Mouse (Mus musculus) CH12.LX (cell line): Measurements from ENCODE around the gene Rdh5. TPM values are rescaled to one million over a fixed set of nuclear protein-coding genes. Genes with fewer than 3 reads are reported as not detected.

ENCODE experiments used
- DNase-seq: peaks from one replicate; pipeline ENCODE4 v3.0.0-alpha.2; 2013; ENCODE audit errors: extremely low read depth
- H3K27ac ChIP-seq: 2 replicates; pipeline ENCODE4 v1.5.1; 2012; ENCODE audit warnings: low read depth, mild to moderate bottlenecking, control low read depth, moderate library complexity; ENCODE audit not compliant: insufficient read depth
- H3K27me3 ChIP-seq: replicated peaks from 2 replicates; pipeline ENCODE3; 2012; ENCODE audit warnings: inconsistent platforms
- H3K36me3 ChIP-seq, 2 experiments: replicated peaks in 1 of 2; 2 replicates each; pipeline versions ENCODE3 to v1.6.1; 2012; ENCODE audit warnings: inconsistent platforms in 1 of 2, low read length in 1 of 2, mild to moderate bottlenecking in 1 of 2, mixed read lengths in 1 of 2, moderate library complexity in 1 of 2; ENCODE audit not compliant: control insufficient read depth in 1 of 2, insufficient read depth in 1 of 2
- H3K4me1 ChIP-seq, 2 experiments: 2 replicates each; pipeline ENCODE4 v1.6.1; 2012; ENCODE audit warnings: inconsistent platforms in 1 of 2, moderate library complexity in 1 of 2; ENCODE audit not compliant: insufficient read depth in 2 of 2, control insufficient read depth in 1 of 2
- H3K4me2 ChIP-seq: 2 replicates; pipeline ENCODE4 v1.6.1; 2012; ENCODE audit warnings: low read depth, mild to moderate bottlenecking, control low read depth; ENCODE audit not compliant: poor library complexity, insufficient read depth, severe bottlenecking
- H3K4me3 ChIP-seq, 3 experiments: fragments of 150-350 bp in 1 of 3; sonication (generic) in 1 of 3; replicated peaks in 1 of 3; 2 replicates each; pipeline versions ENCODE3 to v1.5.1; 2011 to 2012; ENCODE audit warnings: low read depth in 2 of 3, low read length in 2 of 3, mild to moderate bottlenecking in 2 of 3, moderate library complexity in 2 of 3, control low read depth in 1 of 3, improper control_type of control experiment in 1 of 3, inconsistent platforms in 1 of 3, mixed read lengths in 1 of 3; ENCODE audit not compliant: poor library complexity in 1 of 3
- H3K79me2 ChIP-seq: replicated peaks from 2 replicates; pipeline ENCODE4 v1.6.1; 2012; ENCODE audit warnings: mild to moderate bottlenecking, moderate library complexity; ENCODE audit not compliant: control insufficient read depth, poor library complexity, insufficient read depth, severe bottlenecking; ENCODE audit errors: extremely low read depth
- H3K9ac ChIP-seq: 2 replicates; pipeline ENCODE4 v1.6.1; 2012; ENCODE audit warnings: low read depth, mild to moderate bottlenecking, control low read depth, moderate library complexity; ENCODE audit not compliant: insufficient read depth
- H3K9me3 ChIP-seq: replicated peaks from 2 replicates; pipeline ENCODE3; 2012; ENCODE audit warnings: low read length, inconsistent platforms, mixed read lengths
- BHLHE40 ChIP-seq: IDR thresholded peaks from 2 replicates; pipeline ENCODE4 v1.6.1; 2011; ENCODE audit warnings: mild to moderate bottlenecking, low read depth, low read length, improper control_type of control experiment
- CHD1 ChIP-seq: IDR thresholded peaks from 2 replicates; pipeline ENCODE4 v1.6.1; 2012; ENCODE audit warnings: low read depth, low read length, improper control_type of control experiment, inconsistent platforms
- CHD2 ChIP-seq: IDR thresholded peaks from 2 replicates; pipeline ENCODE4 v1.6.1; 2011; ENCODE audit warnings: low read length, improper control_type of control experiment
- CTCF ChIP-seq, 2 experiments: IDR thresholded peaks in 1 of 2; conservative IDR thresholded peaks in 1 of 2; 2 replicates each; pipeline ENCODE4 v1.5.1; 2011 to 2012; ENCODE audit warnings: low read depth in 2 of 2, low read length in 2 of 2, improper control_type of control experiment in 1 of 2, inconsistent platforms in 1 of 2, mild to moderate bottlenecking in 1 of 2, moderate library complexity in 1 of 2
- E2F4 ChIP-seq: IDR thresholded peaks from 2 replicates; pipeline ENCODE4 v1.6.1; 2011; ENCODE audit warnings: low read depth, low read length, improper control_type of control experiment; ENCODE audit not compliant: insufficient replicate concordance
- ETS1 ChIP-seq: conservative IDR thresholded peaks from 2 replicates; pipeline ENCODE4 v1.6.1; 2012; ENCODE audit warnings: low read depth, mild to moderate bottlenecking, inconsistent platforms, low read length, improper control_type of control experiment, moderate library complexity
- HCFC1 ChIP-seq: IDR thresholded peaks from 2 replicates; pipeline ENCODE4 v1.6.1; 2012; ENCODE audit warnings: low read depth, mild to moderate bottlenecking, inconsistent platforms, low read length, improper control_type of control experiment
- IRF4 ChIP-seq: IDR thresholded peaks from 2 replicates; pipeline ENCODE4 v1.6.1; 2014; ENCODE audit warnings: low read depth, mild to moderate bottlenecking, inconsistent platforms, low read length, improper control_type of control experiment
- JUND ChIP-seq: conservative IDR thresholded peaks from 2 replicates; pipeline ENCODE4 v1.6.1; 2011; ENCODE audit warnings: low read depth, low read length, improper control_type of control experiment
- MAZ ChIP-seq: IDR thresholded peaks from 2 replicates; pipeline ENCODE4 v1.6.1; 2012; ENCODE audit warnings: low read depth, mild to moderate bottlenecking, inconsistent platforms, low read length, improper control_type of control experiment, moderate library complexity
- MYC ChIP-seq: IDR thresholded peaks from 2 replicates; pipeline ENCODE4 v1.6.1; 2011; ENCODE audit warnings: low read depth, mild to moderate bottlenecking, improper control_type of control experiment, low read length
- NELFE ChIP-seq: IDR thresholded peaks from 2 replicates; pipeline ENCODE4 v1.6.1; 2011; ENCODE audit warnings: low read depth, low read length, improper control_type of control experiment
- NRF1 ChIP-seq: IDR thresholded peaks from 2 replicates; pipeline ENCODE4 v1.6.1; 2014; ENCODE audit warnings: low read depth, mild to moderate bottlenecking, inconsistent platforms, low read length, improper control_type of control experiment, moderate library complexity
- POLR2A ChIP-seq: IDR thresholded peaks from 2 replicates; pipeline ENCODE4 v1.6.1; 2011; ENCODE audit warnings: low read depth, mild to moderate bottlenecking, improper control_type of control experiment, low read length
- RAD21 ChIP-seq: IDR thresholded peaks from 2 replicates; pipeline ENCODE4 v1.6.1; 2011; ENCODE audit warnings: low read depth, mild to moderate bottlenecking, low read length, improper control_type of control experiment, moderate library complexity
- RCOR1 ChIP-seq: conservative IDR thresholded peaks from 2 replicates; pipeline ENCODE4 v1.6.1; 2012; ENCODE audit warnings: low read depth, mild to moderate bottlenecking, inconsistent platforms, low read length, improper control_type of control experiment
- SIN3A ChIP-seq: IDR thresholded peaks from 2 replicates; pipeline ENCODE4 v1.6.1; 2012; ENCODE audit warnings: low read length, improper control_type of control experiment, inconsistent platforms
- SMC3 ChIP-seq: IDR thresholded peaks from 2 replicates; pipeline ENCODE4 v1.6.1; 2011; ENCODE audit warnings: low read depth, low read length, improper control_type of control experiment
- TBP ChIP-seq: conservative IDR thresholded peaks from 2 replicates; pipeline ENCODE4 v1.6.1; 2011; ENCODE audit warnings: low read depth, low read length, improper control_type of control experiment
- TCF12 ChIP-seq: IDR thresholded peaks from 2 replicates; pipeline ENCODE4 v1.6.1; 2014; ENCODE audit warnings: low read depth, mild to moderate bottlenecking, inconsistent platforms, low read length, improper control_type of control experiment
- USF1 ChIP-seq: IDR thresholded peaks from 2 replicates; pipeline ENCODE4 v1.6.1; 2014; ENCODE audit warnings: low read depth, mild to moderate bottlenecking, inconsistent platforms, low read length, improper control_type of control experiment
- ZKSCAN1 ChIP-seq: IDR thresholded peaks from 2 replicates; pipeline ENCODE4 v1.6.1; 2012; ENCODE audit warnings: low read depth, inconsistent platforms, low read length, improper control_type of control experiment, borderline replicate concordance
- ZMIZ1 ChIP-seq: IDR thresholded peaks from 2 replicates; pipeline ENCODE4 v1.6.1; 2012; ENCODE audit warnings: low read depth, mild to moderate bottlenecking, inconsistent platforms, low read length, improper control_type of control experiment
- dilution Hi-C: fragments of 300-500 bp; cut with MboI; formaldehyde crosslinking; loops from 2 replicates; pipeline ENCODE4 v1.14.3; 2020; ENCODE audit warnings: low sequenced_read_pairs; ENCODE audit not compliant: extremely low pct_unique_long_range_greater_than_20kb, extremely low pct_ligation_motif_present
- in situ Hi-C: fragments of 300-500 bp; cut with MboI; formaldehyde crosslinking; loops from 3 replicates; pipeline ENCODE4 v1.14.3; 2019; ENCODE audit warnings: low sequenced_read_pairs, low pct_ligation_motif_present, low pct_unique_long_range_greater_than_20kb, mixed read lengths
- polyA plus RNA-seq: library from polyadenylated mRNA; unstranded; fragments of >175 nt; gene quantifications from 2 replicates; pipeline ENCODE4 v1.2.1, GENCODE M21; 2012; ENCODE audit warnings: low read depth; ENCODE audit not compliant: insufficient read length
- total RNA-seq, 2 experiments: library from RNA; depleted of rRNA; stranded (reverse); fragments of 300-350 nt in 1 of 2; fragments of >200 nt in 1 of 2; gene quantifications; 2 replicates each; pipeline ENCODE4 v1.2.3; 2012 to 2014

Gene Rdh5
- total and polyA plus RNA-seq, 3 experiments = 4.3 to 6.2 (median 5.2) TPM

DNA sequence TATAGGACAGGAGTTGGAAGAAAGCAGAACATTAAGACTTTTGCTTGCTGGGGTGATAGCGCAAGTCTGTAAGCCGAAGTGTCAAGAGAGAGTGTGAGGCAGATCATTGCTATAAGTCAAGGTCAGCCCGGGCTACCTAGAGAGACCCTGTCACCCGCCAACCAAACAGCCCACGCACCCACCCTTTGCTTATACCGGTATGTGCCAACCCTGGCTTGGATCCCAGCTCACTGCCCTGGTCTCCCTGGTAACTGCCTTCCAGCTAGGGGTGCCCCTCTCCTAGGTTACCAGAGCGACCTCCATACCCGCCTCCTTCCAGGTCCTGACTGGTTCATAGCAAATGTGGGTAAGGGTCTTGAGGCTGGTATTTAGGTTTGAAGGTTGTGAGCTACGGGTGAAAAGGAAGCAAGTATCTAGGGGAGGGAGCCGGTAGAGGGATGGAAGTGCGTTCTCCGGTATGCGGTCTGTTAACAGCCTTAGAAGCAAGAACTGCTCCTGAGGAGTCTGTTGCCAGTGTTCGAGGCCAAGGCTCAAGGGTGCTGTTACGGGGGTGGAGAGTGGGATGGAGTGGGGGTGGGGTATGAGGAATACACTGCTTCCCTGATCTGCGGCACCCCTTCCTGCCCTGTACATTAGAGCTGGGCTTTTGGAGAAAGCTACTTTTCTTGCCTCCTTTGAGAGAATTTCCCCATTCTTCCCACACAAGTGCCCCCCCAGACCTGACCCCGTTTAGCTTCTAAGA is 26.6 kb downstream of the Rdh5 start:
- dilution Hi-C loops (no loop called here), in situ Hi-C loops (loop anchor here (5.0 kb wide), 2 partner anchors 59 to 124 kb away; no protein-coding TSS in a partner anchor)
- peak overlapping the region; percentile 76 for H3K4me2 ChIP-seq
- peaks cover 25% of the 10 kb centered on the region for H3K27me3 ChIP-seq
- 0 out of 2 replicates have a peak overlapping the region, but pooled peaks have one; percentile 18 for H3K9ac ChIP-seq
- H3K4me1 ChIP-seq = peaks cover 4 to 14% of the 10 kb centered on the region in 2 experiments; a peak in 2 of 4 replicates
- no peaks in the 10 kb centered on the region for H3K9me3 ChIP-seq
- H3K36me3 ChIP-seq = no peaks in the 10 kb centered on the region
- TF ChIP-seq ZKSCAN1 = no peak
- no peak for TF ChIP-seq ZMIZ1
- no peak for TF ChIP-seq USF1
- no peak for TF ChIP-seq TBP
- no peak for TF ChIP-seq RCOR1
- TF ChIP-seq SIN3A = no peak
- no peak for TF ChIP-seq CTCF (conservative IDR thresholded peaks at IDR 0.05 in 1 of 2, IDR thresholded peaks at IDR 0.05 in 1 of 2; ENCODE audit: low read depth in 2 of 2, low read length in 2 of 2)
- TF ChIP-seq E2F4 = no peak
- H3K79me2 ChIP-seq = no peaks in the 10 kb centered on the region
- no peak overlapping the region for H3K4me3 ChIP-seq
- no peak overlapping the region for H3K27ac ChIP-seq
- no peak for DNase-seq

DNA sequence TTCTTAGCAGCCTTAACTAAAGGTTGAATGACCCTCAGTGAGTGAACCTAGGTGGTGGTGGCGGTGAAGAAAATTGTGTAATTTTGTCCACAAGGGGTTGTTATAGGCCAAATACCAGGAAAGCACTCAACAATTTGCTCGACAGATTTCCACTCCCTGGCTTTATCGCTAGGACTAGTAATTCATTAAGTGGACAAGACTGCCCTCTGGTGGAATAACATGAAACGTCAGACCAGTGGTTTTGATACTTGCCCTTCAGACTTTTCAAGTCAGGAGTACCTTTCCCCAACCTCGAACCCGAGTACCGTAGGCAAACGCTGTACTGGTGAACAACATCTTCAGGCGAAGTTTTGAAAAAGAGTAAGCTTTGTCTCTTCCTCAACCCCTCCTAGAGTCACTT is 27.3 kb downstream of the Rdh5 start:
- dilution Hi-C loops = no loop called here
- Histone ChIP-seq H3K4me3 (no peak overlapping the region), H3K27me3 (peaks cover 25% of the 10 kb centered on the region), H3K27ac (no peak overlapping the region), H3K9me3 (no peaks in the 10 kb centered on the region), H3K79me2 (no peaks in the 10 kb centered on the region), H3K4me2 (peak overlapping the region; percentile 76), H3K9ac (0 out of 2 replicates have a peak overlapping the region, but pooled peaks have one; percentile 18), H3K4me1 (peaks cover 0 to 9% of the 10 kb centered on the region in 2 experiments; a peak in 2 of 4 replicates), H3K36me3 (no peaks in the 10 kb centered on the region)
- TF ChIP-seq USF1 = no peak
- no peak for TF ChIP-seq NELFE
- TF ChIP-seq RAD21 = peak; percentile 93
- no peak for TF ChIP-seq MAZ
- no peak for TF ChIP-seq HCFC1
- TF ChIP-seq ZKSCAN1 = no peak
- TF ChIP-seq POLR2A = no peak
- no peak for TF ChIP-seq NRF1
- TF ChIP-seq TCF12 = no peak
- no peak for TF ChIP-seq E2F4
- no peak for TF ChIP-seq CHD2
- TF ChIP-seq MYC = no peak
- no peak for TF ChIP-seq ETS1
- no peak for TF ChIP-seq CHD1
- TF ChIP-seq JUND = 0 out of 2 replicates have a peak, but pooled peaks have one; percentile 30
- TF ChIP-seq CTCF (conservative IDR thresholded peaks at IDR 0.05 in 1 of 2, IDR thresholded peaks at IDR 0.05 in 1 of 2; ENCODE audit: low read depth in 2 of 2, low read length in 2 of 2) = peak; percentile 69 to 93
- peak; percentile 82 for TF ChIP-seq SMC3
- no peak for TF ChIP-seq IRF4
- TF ChIP-seq BHLHE40 = no peak
- peak; percentile 86 for DNase-seq
- in situ Hi-C loops = loop anchor here (5.0 kb wide), 2 partner anchors 58 to 123 kb away; no protein-coding TSS in a partner anchor
